Mouse (Mus musculus) olfactory bulb, adult 2 months (tissue): Measurements from ENCODE around the gene Desi2. TPM values are rescaled to one million over a fixed set of nuclear protein-coding genes. Genes with fewer than 3 reads are reported as not detected.
"Not testable (repeated sequence)": the region's sequence is repeated elsewhere in the genome, so short reads cannot be mapped to it uniquely, and the experiment has no call there.

Experiments used
- H3K27ac ChIP-seq: fragments of 200-500 bp; 2 replicates; pipeline ENCODE4 v1.5.1; 2012; ENCODE audit warnings: low read depth, low read length; ENCODE audit not compliant: insufficient read depth
- H3K4me1 ChIP-seq: fragments of 200-500 bp; 2 replicates; pipeline ENCODE4 v1.6.1; 2012; ENCODE audit warnings: low read length; ENCODE audit not compliant: control insufficient read depth, insufficient read depth
- H3K4me3 ChIP-seq: fragments of 200-500 bp; 2 replicates; pipeline ENCODE4 v1.5.1; 2012; ENCODE audit warnings: mild to moderate bottlenecking, low read depth, low read length, moderate library complexity; ENCODE audit not compliant: insufficient read depth
- CTCF ChIP-seq: fragments of 200-500 bp; IDR thresholded peaks from 2 replicates; pipeline ENCODE4 v1.5.1; 2012; ENCODE audit warnings: low read depth, mild to moderate bottlenecking, low read length, moderate library complexity; ENCODE audit not compliant: insufficient read depth
- POLR2A ChIP-seq: fragments of 200-500 bp; IDR thresholded peaks from 2 replicates; pipeline ENCODE4 v1.6.1; 2012; ENCODE audit warnings: mild to moderate bottlenecking, low read depth, low read length, moderate library complexity; ENCODE audit not compliant: insufficient read depth
- WGBS: fragments of 180-500 bp; shearing (Covaris S2); methylation state at CpG from one replicate; pipeline ENCODE4 v1.1.7; 2018; 5-methylcytosine and 5-hydroxymethylcytosine counted together
- polyA plus RNA-seq: library from polyadenylated mRNA; stranded (reverse); fragments of >200 nt; gene quantifications from 2 replicates; pipeline ENCODE4 v1.2.4, GENCODE M21; 2012; ENCODE audit warnings: low replicate concordance; ENCODE audit not compliant: missing spikeins, insufficient read depth, insufficient read length

Desi2 gene
- polyA plus RNA-seq, 1 experiment = not detected

DNA sequence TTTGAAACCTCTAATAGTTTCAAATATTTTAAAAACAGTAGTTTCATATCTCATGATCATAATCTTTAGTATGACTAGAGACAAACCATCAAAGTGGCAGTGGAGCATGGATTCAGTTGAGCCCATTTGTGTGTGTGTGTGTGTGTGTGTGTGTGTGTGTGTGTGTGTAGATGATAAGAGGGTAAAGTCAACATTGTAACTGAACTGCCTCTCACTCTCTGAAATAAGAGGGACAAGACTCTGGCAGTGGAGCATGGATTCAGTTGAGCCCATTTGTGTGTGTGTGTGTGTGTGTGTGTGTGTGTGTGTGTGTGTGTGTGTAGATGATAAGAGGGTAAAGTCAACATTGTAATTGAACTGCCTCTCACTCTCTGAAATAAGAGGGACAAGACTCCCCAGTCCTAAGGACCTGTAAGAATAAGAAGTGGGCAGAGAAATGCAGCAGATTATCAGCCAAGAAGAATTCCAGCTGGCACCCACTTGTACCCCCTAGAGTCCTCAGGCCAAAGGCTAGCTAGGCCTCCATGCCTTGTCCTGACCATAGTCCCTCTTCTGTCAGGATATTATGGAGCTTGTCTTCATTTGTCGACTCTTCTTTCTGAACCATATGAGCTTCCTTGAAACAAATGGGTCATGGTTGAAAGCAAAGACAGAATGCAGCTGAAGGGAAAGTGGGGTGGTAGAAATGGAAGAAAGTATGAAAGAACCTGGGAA is 61.0 kb downstream of the Desi2 start:
- Histone ChIP-seq H3K4me1 (no peaks in the 10 kb centered on the region), H3K4me3 (no peak overlapping the region), H3K27ac (no peak overlapping the region)
- no peak for TF ChIP-seq CTCF
- TF ChIP-seq POLR2A = no peak
- 95% methylated on average over 1 of the region's 1 CpGs for WGBS

DNA sequence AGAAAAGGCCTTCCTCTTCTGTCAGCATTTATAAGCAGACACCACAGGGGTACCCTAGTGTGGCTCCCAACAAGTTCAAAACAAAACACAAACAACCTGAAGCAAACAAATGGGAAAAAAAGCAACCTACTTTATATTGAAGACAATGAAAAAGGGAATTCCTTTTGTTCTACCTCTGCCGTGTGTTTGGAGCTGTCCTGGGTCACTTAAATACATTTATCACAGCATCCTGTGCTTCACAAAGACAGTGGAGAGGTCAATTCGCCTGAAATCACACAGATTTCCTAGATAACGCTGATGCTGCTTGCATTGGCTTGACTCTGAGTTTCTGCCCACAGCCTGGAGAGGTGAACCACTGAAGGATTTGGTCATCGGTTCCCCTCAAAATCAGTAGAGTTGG is 67.4 kb downstream of the Desi2 start:
- TF ChIP-seq POLR2A (no peak), CTCF (no peak)
- no peaks in the 10 kb centered on the region for H3K4me1 ChIP-seq
- H3K27ac ChIP-seq = no peak overlapping the region
- H3K4me3 ChIP-seq = no peak overlapping the region
- WGBS = 89% methylated on average over 4 of the region's 4 CpGs

DNA sequence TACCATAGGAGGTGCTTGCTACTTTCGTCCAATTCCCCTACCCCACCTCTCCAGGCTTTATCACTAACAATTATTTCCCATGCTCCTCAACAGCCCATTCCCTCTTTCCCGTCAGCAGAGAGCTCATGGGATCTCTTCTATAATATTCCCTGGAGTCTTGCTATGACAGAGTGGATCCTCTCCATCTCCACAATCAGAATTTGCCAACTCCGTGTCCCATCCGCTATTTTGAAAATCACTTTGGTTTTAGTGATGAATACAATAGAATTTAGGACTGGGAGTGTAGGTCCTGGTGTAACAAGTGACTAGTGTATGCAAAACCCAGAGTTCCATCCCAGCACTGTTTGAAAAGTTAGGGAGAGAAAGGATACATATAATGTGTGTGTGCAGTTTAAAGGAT is 69.1 kb downstream of the Desi2 start:
- no peak overlapping the region for H3K4me3 ChIP-seq
- TF ChIP-seq POLR2A = no peak
- no peak for TF ChIP-seq CTCF
- H3K27ac ChIP-seq = no peak overlapping the region
- no peaks in the 10 kb centered on the region for H3K4me1 ChIP-seq
- 93% methylated on average over 4 of the region's 4 CpGs for WGBS

- 97% methylated on average over 2 of the region's 2 CpGs for WGBS
- Histone ChIP-seq H3K4me1 (no peaks in the 10 kb centered on the region), H3K4me3 (no peak overlapping the region), H3K27ac (no peak overlapping the region)
- no peak for TF ChIP-seq CTCF
- TF ChIP-seq POLR2A = no peak
Observed at GRCm38 (mm10) chr1:178258821-178259220, 71.6 kb downstream of the Desi2 start.

DNA sequence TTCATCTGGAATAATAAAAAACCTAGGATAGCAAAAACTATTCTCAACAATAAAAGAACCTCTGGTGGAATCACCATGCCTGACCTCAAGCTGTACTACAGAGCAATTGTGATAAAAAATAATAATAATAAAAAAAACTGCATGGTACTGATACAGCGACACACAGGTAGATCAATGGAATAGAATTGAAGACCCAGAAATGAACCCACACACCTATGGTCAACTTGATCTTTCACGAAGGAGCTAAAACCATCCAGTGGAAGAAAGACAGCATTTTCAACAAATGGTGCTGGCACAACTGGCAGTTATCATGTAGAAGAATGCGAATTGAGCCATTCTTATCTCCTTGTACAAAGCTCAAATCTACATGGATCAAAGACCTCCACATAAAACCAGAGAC is 78.2 kb downstream of the Desi2 start:
- WGBS = 98% methylated on average over 3 of the region's 3 CpGs

DNA sequence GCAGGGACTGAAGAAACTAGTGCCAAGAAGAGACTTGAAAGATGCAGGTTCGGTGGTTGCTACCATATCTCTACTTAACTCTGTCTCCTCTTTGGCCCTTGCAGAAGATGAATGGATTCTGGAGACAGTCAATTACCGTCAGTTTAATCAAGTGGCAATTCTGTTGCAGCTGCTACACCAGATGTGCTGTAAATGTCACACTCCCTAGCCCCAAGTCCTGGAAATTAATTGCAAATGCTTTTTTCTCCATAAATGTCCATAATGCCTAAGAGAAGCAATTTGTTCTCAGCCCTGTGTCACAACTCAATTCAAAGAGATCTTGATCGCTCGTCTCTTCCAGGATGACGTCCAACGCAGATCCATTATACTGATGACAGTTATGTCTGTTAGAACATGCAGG is 83.4 kb downstream of the Desi2 start:
- TF ChIP-seq CTCF (no peak), POLR2A (no peak)
- WGBS = 84% methylated on average over 6 of the region's 6 CpGs
- peaks cover under 1% of the 10 kb centered on the region; the same call in 1 of the 2 replicates for H3K4me1 ChIP-seq

More for the DNA sequence above, 78.2 kb downstream of the Desi2 start:
- not testable (repeated sequence) for H3K4me3 ChIP-seq, H3K27ac ChIP-seq, H3K4me1 ChIP-seq

DNA sequence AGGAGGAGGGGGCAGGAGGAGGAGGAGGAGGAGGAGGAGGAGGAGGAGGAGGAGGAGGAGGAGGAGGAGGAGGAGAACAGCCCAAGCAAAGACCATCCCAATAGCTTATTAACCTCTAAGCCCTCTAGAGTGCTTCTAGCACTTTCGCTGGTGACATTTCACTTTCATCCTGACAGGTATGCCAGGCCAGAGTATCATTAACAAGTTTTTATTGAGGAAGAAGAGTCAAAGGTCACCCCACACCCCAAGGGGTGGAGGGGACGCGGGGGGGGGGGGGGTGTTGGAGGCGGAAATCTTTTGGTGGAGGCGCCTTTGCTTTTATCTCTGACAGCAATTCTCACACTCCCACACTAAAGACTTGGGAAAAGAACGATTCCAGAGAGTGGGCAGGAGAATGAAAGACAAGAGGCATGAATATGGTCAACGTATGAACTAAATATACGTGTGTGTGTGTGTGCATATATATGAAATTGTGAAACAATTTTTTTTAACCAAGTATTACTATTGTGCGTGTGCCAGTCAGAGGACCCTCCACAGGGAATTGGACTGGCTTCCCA is 88.0 kb downstream of the Desi2 start:
- 45% methylated on average over 9 of the region's 9 CpGs for WGBS
- no peak for TF ChIP-seq POLR2A
- no peak for TF ChIP-seq CTCF
- Histone ChIP-seq H3K4me3 (no peak overlapping the region), H3K27ac (no peak overlapping the region), H3K4me1 (peaks cover 9% of the 10 kb centered on the region; the same call in 1 of the 2 replicates)

More for the DNA sequence above, 83.4 kb downstream of the Desi2 start:
- Histone ChIP-seq H3K4me3 (no peak overlapping the region), H3K27ac (no peak overlapping the region)

DNA sequence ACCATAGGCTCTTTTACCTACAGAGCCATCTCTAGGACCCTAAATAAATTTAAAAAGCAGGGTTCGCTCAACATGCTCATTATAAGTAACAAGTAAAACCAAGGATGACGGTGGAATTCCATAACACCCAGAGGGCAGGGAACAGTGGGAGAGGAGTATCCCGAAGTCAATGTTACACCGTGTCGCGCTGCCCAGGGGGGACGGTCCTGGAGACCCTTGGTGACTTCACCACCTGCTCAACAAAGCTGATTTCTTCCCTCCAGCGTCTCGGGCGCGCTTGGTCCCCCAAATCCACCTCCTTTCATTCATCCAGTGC is 88.5 kb downstream of the Desi2 start:
- 7% methylated on average over 11 of the region's 11 CpGs for WGBS
- no peak for TF ChIP-seq POLR2A
- TF ChIP-seq CTCF = no peak
- Histone ChIP-seq H3K27ac (0 out of 2 replicates have a peak overlapping the region, but pooled peaks have one; percentile 85), H3K4me3 (peak overlapping the region; percentile 58), H3K4me1 (peaks cover 9% of the 10 kb centered on the region; the same call in 1 of the 2 replicates)

- TF ChIP-seq CTCF (no peak), POLR2A (peak; percentile 53)
- Histone ChIP-seq H3K4me3 (peak overlapping the region; percentile 58), H3K27ac (peak overlapping the region; percentile 85), H3K4me1 (peaks cover 9% of the 10 kb centered on the region; the same call in 1 of the 2 replicates)
- under 1% methylated on average over 86 of the region's 87 CpGs for WGBS
Observed at GRCm38 (mm10) chr1:178276054-178276911, 89.1 kb downstream of the Desi2 start.

DNA sequence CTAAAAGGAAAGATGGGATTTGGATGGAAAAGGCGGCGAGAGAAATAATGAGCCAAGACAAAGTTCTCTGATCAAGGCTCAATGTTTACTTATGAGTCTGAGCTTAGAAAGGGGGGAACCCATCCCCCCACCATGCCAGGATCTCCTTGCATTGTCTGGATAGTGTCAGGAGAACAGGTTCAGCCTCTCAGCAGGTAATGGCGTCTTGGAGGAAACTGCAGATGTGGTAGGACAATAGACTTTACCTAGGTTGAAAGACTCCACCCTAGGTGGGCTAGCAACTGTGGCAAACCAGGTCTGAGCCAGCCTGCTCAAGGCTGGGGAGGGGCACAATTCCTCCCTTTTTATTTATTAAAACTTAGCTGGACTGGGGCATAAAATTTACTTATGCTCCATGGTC is 96.1 kb downstream of the Desi2 start:
- H3K4me3 ChIP-seq, H3K4me1 ChIP-seq, H3K27ac ChIP-seq: not testable (repeated sequence)
- 87% methylated on average over 3 of the region's 3 CpGs for WGBS
